Mouse (Mus musculus) G1E (cell line): ENCODE results near the gene Kcnk6. TPM values are rescaled to one million over a fixed set of nuclear protein-coding genes. Genes with fewer than 3 reads are reported as not detected.
A peak's percentile ranks its signal among the peaks of the same experiment; 100 is the strongest.
"Not testable (repeated sequence)": the region's sequence is repeated elsewhere in the genome, so short reads cannot be mapped to it uniquely, and the experiment has no call there.

ENCODE experiments used
- ATAC-seq: 2 replicates; pipeline ENCODE4 v1.8.0; 2016; ENCODE audit warnings: mild to moderate bottlenecking; ENCODE audit not compliant: insufficient number of reproducible peaks, poor library complexity, low FRiP score, severe bottlenecking; ENCODE audit errors: extremely low read depth
- DNase-seq: peaks from one replicate; pipeline ENCODE4 v3.0.0; 2012; ENCODE audit warnings: low spot score
- H3K27me3 ChIP-seq: 2 replicates; pipeline ENCODE4 v1.6.1; 2012; ENCODE audit warnings: mild to moderate bottlenecking, low read length, inconsistent platforms; ENCODE audit not compliant: insufficient read depth
- H3K36me3 ChIP-seq: replicated peaks from 2 replicates; pipeline ENCODE3; 2012; ENCODE audit warnings: mild to moderate bottlenecking, inconsistent platforms
- H3K4me1 ChIP-seq: 2 replicates; pipeline ENCODE4 v1.6.1; 2012; ENCODE audit warnings: low read depth, low read length, inconsistent platforms, mixed read lengths; ENCODE audit not compliant: insufficient read depth
- H3K4me3 ChIP-seq: 2 replicates; pipeline ENCODE4 v1.5.1; 2012; ENCODE audit warnings: low read depth, mild to moderate bottlenecking, inconsistent platforms, low read length, moderate library complexity, mixed read lengths
- H3K9me3 ChIP-seq: replicated peaks from 2 replicates; pipeline ENCODE4 v1.6.1; 2012; ENCODE audit warnings: inconsistent platforms
- CTCF ChIP-seq: IDR thresholded peaks from 2 replicates; pipeline ENCODE4 v1.5.1; 2012; ENCODE audit warnings: low read depth, low read length, inconsistent platforms, mixed read lengths
- GATA1 ChIP-seq: IDR thresholded peaks from 2 replicates; pipeline ENCODE4 v1.6.1; 2012; ENCODE audit warnings: borderline replicate concordance, low read length, inconsistent platforms, mixed read lengths
- GATA2 ChIP-seq: IDR thresholded peaks from 2 replicates; pipeline ENCODE4 v1.6.1; 2012; ENCODE audit warnings: low read depth, low read length, inconsistent platforms, borderline replicate concordance
- POLR2AphosphoS5 ChIP-seq: IDR thresholded peaks from 2 replicates; pipeline ENCODE4 v1.6.1; 2012; ENCODE audit warnings: low read depth, low read length, inconsistent platforms; ENCODE audit not compliant: insufficient replicate concordance
- TAL1 ChIP-seq: conservative IDR thresholded peaks from 2 replicates; pipeline ENCODE4 v1.6.1; 2012; ENCODE audit warnings: low read depth, low read length, inconsistent platforms, mixed read lengths
- polyA plus RNA-seq: library from polyadenylated mRNA; stranded (reverse); fragments of >175 nt; gene quantifications from 2 replicates; pipeline ENCODE4 v1.2.3, GENCODE M21; 2012
- total RNA-seq, 2 experiments: library from RNA; stranded (forward) in 1 of 2; stranded (reverse) in 1 of 2; fragments of 200-1000 nt in 1 of 2; fragments of >200 nt in 1 of 2; fragmentation: Nextera tagmentation in 1 of 2; gene quantifications; 2 replicates each; pipeline ENCODE4 v1.2.3; 2014 to 2017

Kcnk6 gene
- total and polyA plus RNA-seq, 3 experiments = not detected

GRCm38 (mm10) chr7:29238019-29238967 lies 6.0 kb upstream of the Kcnk6 start, which contains the start of gene Yif1b:
Gene Yif1b, plus strand, starts transcription at chr7:29238329.
- TF ChIP-seq GATA2 (no peak), GATA1 (no peak), POLR2AphosphoS5 (no peak), TAL1 (no peak), CTCF (no peak)
- H3K36me3 ChIP-seq = peaks cover 38% of the 10 kb centered on the region
- ATAC-seq = peak; percentile 98
- no peaks in the 10 kb centered on the region for H3K27me3 ChIP-seq
- peak within 1 kb of the TSS; percentile 77 for H3K4me3 ChIP-seq
- H3K9me3 ChIP-seq = no peaks in the 10 kb centered on the region
- peak; percentile 94 for DNase-seq
- H3K4me1 ChIP-seq = peaks cover 52% of the 10 kb centered on the region

GRCm38 (mm10) chr7:29237596-29237995 lies 5.3 kb upstream of the Kcnk6 start:
- H3K4me1 ChIP-seq = peaks cover 46% of the 10 kb centered on the region
- H3K27me3 ChIP-seq, ATAC-seq, DNase-seq, H3K9me3 ChIP-seq: not testable (repeated sequence)
- peaks cover 31% of the 10 kb centered on the region for H3K36me3 ChIP-seq
- H3K4me3 ChIP-seq = peak overlapping the region; percentile 77

- 0 out of 2 replicates have a peak, but pooled peaks cover 5% of the 10 kb centered on the region for H3K9me3 ChIP-seq
- H3K4me3 ChIP-seq = no peak overlapping the region
- ATAC-seq (no peak), DNase-seq (no peak)
- peaks cover 23% of the 10 kb centered on the region for H3K36me3 ChIP-seq
- H3K4me1 ChIP-seq = peaks cover 38% of the 10 kb centered on the region
- TF ChIP-seq GATA2 (no peak), POLR2AphosphoS5 (no peak), GATA1 (no peak), CTCF (no peak), TAL1 (no peak)
- H3K27me3 ChIP-seq = peaks cover 10% of the 10 kb centered on the region
Observed at GRCm38 (mm10) chr7:29236593-29236992, 4.3 kb upstream of the Kcnk6 start.

GRCm38 (mm10) chr7:29234661-29235060 lies 2.3 kb upstream of the Kcnk6 start:
- DNase-seq (no peak), ATAC-seq (no peak)
- H3K9me3 ChIP-seq = 0 out of 2 replicates have a peak, but pooled peaks cover 5% of the 10 kb centered on the region

GRCm38 (mm10) chr7:29233745-29234144 lies 1.4 kb upstream of the Kcnk6 start:
- peaks cover 36% of the 10 kb centered on the region for H3K27me3 ChIP-seq
- peaks cover 10% of the 10 kb centered on the region; the same call in 1 of the 2 replicates for H3K4me1 ChIP-seq
- H3K9me3 ChIP-seq = 0 out of 2 replicates have a peak, but pooled peaks cover 5% of the 10 kb centered on the region
- no peak for ATAC-seq
- no peak for DNase-seq
- H3K36me3 ChIP-seq = no peaks in the 10 kb centered on the region
- no peak overlapping the region for H3K4me3 ChIP-seq
- TF ChIP-seq TAL1 (no peak), POLR2AphosphoS5 (no peak), CTCF (no peak), GATA1 (no peak), GATA2 (no peak)

More at GRCm38 (mm10) chr7:29234661-29235060, 2.3 kb upstream of the Kcnk6 start:
- peaks cover 4% of the 10 kb centered on the region for H3K36me3 ChIP-seq
- H3K4me1 ChIP-seq = peaks cover 19% of the 10 kb centered on the region
- peaks cover 27% of the 10 kb centered on the region for H3K27me3 ChIP-seq
- TF ChIP-seq POLR2AphosphoS5 (no peak), TAL1 (no peak), CTCF (peak; percentile 28; the same call in 1 of the 2 replicates), GATA1 (no peak)
- H3K4me3 ChIP-seq = no peak overlapping the region

GRCm38 (mm10) chr7:29231517-29231916 lies 798 bp downstream of the Kcnk6 start:
- Histone ChIP-seq H3K27me3 (peaks cover 50% of the 10 kb centered on the region), H3K36me3 (no peaks in the 10 kb centered on the region), H3K4me1 (peaks cover 4% of the 10 kb centered on the region; the same call in 1 of the 2 replicates), H3K9me3 (0 out of 2 replicates have a peak, but pooled peaks cover 5% of the 10 kb centered on the region), H3K4me3 (no peak overlapping the region)
- DNase-seq = no peak
- TF ChIP-seq CTCF (no peak), GATA1 (no peak), GATA2 (no peak), TAL1 (no peak)
- ATAC-seq = no peak
